In genomic region chr8:19968151-19968550, GRCm38 (mm10) we compare ENCODE assay signal across 8 mouse cellular contexts.
DNase-seq lines count a peak whose midpoint lies in the region.
"Not testable (repeated sequence)": the region's sequence is repeated elsewhere in the genome, so short reads cannot be mapped to it uniquely, and the experiment has no call there.

No protein-coding gene starts in this region.

- intact Hi-C loops in gastrocnemius, postnatal 36 days (cut with DNase I) = not testable (repeated sequence)

- DNase-seq in adrenal gland, adult 18-20 months (ENCODE audit: low spot score in 2 of 2) = peak; percentile 11 to 31
- DNase-seq in cerebellum, postnatal 10 days = peak; percentile 2 to 9
- peak; percentile 3 to 34 for DNase-seq in gastrocnemius, postnatal 36 days
- peak; percentile 36 for DNase-seq in kidney, adult 11 months
- peak; percentile 11 to 21 for DNase-seq in layer of hippocampus, adult 8-10 months (ENCODE audit: low spot score in 2 of 2)
- peak; percentile 28 for DNase-seq in lung, postnatal 25 days (ENCODE audit: low spot score)
- DNase-seq in spleen, adult 18-20 months = peak; percentile 14 to 21
- DNase-seq in thymus, postnatal 36 days = peak; percentile 12

Comparison
In these comparisons a context has a peak if more than half of its experiments do, and no peak if none do; other contexts are left out.
1. Peak in every context shown above with its lines: DNase-seq.